Mouse (Mus musculus): ENCODE data around the gene Cnksr3.

Gene Cnksr3

DNA sequence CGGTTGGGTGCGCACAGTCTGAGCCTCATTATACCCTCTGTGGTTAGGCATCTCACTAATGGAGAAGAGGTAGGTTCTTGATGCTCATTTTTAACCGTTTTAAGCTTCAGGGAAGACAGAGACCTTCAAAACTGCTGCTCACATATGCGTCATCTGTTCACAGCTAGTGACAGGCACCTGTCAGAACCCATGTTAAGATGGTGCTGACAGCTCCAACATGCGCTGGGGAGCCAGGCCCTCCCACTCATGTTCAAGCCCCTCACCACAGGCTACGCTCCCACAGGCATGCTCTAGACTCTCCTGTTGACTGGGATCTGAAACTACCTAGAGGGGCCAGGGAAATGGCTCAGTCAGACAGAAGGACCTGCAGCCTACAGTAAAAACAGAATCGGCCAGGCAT, 11.4 kb downstream of the Cnksr3 start:
- in situ Hi-C loops (cut with MboI; ENCODE audit: low pct_unique_long_range_greater_than_20kb in 1 of 2, low sequenced_read_pairs in 2 of 2, unreplicated experiment in 1 of 2), result no loop called here

GRCm38 (mm10) chr10:7198201-7198600, 13.8 kb downstream of the Cnksr3 start:
- in situ Hi-C loops (cut with MboI; ENCODE audit: low pct_unique_long_range_greater_than_20kb in 1 of 2, low sequenced_read_pairs in 2 of 2, unreplicated experiment in 1 of 2), result no loop called here

DNA sequence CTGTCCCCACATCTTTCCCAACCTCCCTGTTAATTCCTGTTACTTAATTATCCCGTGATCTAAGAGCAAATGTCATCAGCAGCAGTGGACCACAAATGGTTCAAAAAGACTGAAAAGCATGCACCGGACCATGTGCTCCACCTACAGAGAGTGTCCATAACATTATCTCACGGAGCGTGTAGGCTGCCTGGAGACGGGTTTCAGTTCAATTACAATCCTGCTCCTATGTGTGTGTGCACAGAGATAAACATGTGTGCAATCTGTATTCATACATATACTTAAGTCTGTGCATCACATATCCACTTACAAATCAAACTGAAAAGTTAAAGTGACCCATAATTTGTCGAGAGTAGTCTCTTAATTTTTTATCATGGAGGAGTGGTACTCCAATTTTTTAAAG, 14.3 kb downstream of the Cnksr3 start:
- in situ Hi-C loops (cut with MboI; ENCODE audit: low pct_unique_long_range_greater_than_20kb in 1 of 2, low sequenced_read_pairs in 2 of 2, unreplicated experiment in 1 of 2), result no loop called here

DNA sequence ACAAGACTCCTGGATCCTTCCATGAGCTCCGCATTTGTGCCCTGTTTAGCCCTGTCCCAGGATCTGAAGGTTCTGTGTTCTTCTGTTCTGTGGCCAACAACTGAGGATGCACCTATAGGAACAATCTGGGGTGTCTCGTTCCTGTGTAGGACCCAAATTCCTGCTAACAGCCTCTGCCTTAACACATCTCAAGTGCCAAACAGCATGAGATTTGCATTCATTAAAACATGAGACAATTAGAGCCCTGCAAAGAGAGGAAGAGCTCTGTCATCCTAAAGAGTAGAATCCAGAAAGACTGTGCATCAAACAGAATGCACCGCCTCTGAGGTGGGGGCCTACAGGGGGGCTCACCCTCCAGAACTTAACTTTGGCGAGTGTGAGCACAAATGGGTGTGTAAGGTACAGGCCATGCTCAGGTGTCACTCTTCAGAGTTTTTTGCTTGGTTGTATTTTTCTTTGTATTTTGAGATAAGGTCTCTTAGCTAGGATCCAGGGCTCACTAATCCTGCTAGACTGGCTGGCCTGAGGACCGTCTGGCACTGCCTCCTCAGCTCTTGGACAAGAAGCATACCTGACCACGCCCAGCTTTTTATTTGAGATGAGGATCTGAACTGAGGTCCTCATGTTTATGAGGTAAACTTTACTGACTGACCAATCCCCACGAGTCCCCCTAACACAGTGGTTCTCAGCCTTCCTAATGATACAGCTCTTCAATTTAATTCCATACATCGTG, 15.2 kb downstream of the Cnksr3 start:
- in situ Hi-C loops (cut with MboI; ENCODE audit: low pct_unique_long_range_greater_than_20kb in 1 of 2, low sequenced_read_pairs in 2 of 2, unreplicated experiment in 1 of 2), result no loop called here

DNA sequence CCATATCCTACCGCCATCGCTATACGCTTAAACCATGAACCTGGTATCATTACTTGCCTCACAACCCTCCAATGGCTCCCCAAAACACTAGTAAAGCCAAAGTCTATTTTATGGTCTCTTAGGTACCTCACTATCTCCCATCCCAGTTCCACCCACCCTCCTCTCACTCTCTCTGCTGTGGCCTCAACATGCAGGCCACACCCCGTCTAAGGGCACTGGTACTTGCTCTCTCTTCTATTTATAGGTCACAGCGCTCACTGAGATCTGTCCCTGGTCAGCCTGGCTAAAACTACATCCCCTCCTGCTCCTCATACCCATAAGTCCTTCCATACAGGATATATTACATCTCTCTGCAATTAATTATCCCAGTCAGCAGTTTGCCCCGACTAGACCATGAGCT, 16.1 kb downstream of the Cnksr3 start:
- in situ Hi-C loops (cut with MboI; ENCODE audit: low pct_unique_long_range_greater_than_20kb in 1 of 2, low sequenced_read_pairs in 2 of 2, unreplicated experiment in 1 of 2), result no loop called here

DNA sequence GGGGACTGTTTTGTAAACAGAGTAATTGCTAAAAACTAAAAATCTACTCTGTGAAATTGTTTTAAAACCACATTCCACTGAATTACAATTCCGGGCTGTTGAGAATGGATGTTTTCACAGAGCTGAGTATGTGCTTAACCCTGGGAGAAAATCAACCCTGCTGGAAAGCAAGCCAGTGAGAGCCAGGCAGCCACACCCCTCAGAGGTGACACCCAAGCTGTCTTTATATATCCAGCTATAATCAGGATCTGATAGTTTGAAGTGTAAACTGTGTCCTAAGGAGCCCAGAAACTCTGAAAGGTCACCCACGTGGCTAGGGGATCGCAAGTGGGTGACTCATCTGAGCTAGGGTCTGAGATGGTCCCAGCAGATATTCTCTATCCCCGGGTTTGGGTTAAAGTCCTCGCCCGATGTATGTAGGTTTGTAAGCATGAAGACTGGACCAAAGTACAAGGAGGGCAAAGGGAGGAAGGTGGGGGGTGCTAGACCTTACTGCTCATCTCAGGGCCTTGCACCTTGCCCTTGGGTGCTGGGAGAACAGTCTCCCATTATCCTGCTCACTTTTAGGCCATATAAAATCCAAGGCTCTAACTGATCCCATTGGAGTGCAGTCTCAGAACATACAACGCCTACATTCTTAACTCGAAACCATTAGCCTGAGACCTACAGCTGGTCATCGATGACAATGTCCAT, 20.2 kb downstream of the Cnksr3 start:
- in situ Hi-C loops (cut with MboI; ENCODE audit: low pct_unique_long_range_greater_than_20kb in 1 of 2, low sequenced_read_pairs in 2 of 2, unreplicated experiment in 1 of 2), result no loop called here

GRCm38 (mm10) chr10:7189194-7189593, 22.8 kb downstream of the Cnksr3 start:
- in situ Hi-C loops (cut with MboI; ENCODE audit: low pct_unique_long_range_greater_than_20kb in 1 of 2, low sequenced_read_pairs in 2 of 2, unreplicated experiment in 1 of 2), result no loop called here

DNA sequence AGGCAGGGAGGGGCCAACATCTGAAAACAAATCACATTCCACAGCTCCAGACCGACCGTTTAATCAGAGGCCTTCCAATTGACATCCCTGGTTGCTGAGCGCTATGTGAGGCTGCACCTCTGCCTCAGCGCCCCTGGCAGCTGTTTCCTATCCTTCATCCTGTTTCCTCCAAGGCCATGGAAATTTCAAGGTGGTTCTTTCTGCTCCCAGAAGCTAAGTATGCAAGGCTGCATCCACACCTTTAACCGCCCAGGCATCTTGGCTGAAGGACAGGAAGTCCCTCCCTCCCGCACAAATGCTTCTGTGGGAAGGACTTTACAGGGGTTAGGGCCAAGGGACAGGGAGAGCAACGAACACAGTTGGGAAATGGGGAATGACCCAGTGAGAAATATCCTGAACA, 24.2 kb downstream of the Cnksr3 start:
- in situ Hi-C loops (cut with MboI; ENCODE audit: low pct_unique_long_range_greater_than_20kb in 1 of 2, low sequenced_read_pairs in 2 of 2, unreplicated experiment in 1 of 2), result no loop called here

DNA sequence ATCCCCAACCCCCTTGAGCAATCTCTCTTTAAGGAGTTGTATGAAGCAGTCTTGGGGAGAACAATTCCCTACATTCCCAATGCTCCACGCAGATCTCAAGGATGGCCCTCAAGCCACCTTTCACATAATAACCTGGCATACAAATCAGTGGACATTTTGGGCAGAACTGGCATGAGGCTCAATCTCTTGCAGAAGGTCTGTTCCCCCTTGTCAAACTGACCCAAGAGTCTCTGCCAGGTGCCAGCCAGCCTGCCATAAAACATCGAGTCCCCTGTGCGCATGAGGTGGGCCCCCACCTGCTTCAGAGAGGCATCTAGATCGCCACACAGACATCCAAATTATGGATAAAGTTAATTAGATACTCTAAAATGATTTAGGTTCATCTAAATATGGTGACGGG, 25.0 kb downstream of the Cnksr3 start:
- in situ Hi-C loops (cut with MboI; ENCODE audit: low pct_unique_long_range_greater_than_20kb in 1 of 2, low sequenced_read_pairs in 2 of 2, unreplicated experiment in 1 of 2), result no loop called here

GRCm38 (mm10) chr10:7186018-7186417, 26.0 kb downstream of the Cnksr3 start:
- in situ Hi-C loops (cut with MboI; ENCODE audit: low pct_unique_long_range_greater_than_20kb in 1 of 2, low sequenced_read_pairs in 2 of 2, unreplicated experiment in 1 of 2), result no loop called here

DNA sequence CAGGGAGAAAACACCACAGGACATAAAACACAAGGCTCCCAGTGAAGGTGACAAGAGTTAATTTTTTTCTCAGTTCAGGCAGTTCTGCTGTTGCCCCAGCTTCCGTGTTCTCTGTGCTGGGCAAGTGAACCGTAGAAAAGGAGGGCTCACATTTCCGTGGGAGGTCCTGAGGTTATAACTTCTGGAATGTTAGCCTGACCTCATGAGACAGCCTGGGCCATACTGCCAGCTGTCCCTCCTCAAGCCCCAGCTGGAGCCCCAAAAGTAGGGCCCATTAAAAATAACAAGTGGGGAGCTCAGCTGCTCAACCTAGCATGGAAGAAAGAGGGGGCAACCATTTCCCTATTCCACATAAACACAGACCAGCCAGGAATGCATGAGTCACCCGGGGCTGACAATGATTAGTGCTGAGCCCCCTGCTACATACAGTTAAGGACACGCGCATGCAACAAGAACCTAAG, 28.8 kb downstream of the Cnksr3 start:
- in situ Hi-C loops (cut with MboI; ENCODE audit: low pct_unique_long_range_greater_than_20kb in 1 of 2, low sequenced_read_pairs in 2 of 2, unreplicated experiment in 1 of 2), result no loop called here

DNA sequence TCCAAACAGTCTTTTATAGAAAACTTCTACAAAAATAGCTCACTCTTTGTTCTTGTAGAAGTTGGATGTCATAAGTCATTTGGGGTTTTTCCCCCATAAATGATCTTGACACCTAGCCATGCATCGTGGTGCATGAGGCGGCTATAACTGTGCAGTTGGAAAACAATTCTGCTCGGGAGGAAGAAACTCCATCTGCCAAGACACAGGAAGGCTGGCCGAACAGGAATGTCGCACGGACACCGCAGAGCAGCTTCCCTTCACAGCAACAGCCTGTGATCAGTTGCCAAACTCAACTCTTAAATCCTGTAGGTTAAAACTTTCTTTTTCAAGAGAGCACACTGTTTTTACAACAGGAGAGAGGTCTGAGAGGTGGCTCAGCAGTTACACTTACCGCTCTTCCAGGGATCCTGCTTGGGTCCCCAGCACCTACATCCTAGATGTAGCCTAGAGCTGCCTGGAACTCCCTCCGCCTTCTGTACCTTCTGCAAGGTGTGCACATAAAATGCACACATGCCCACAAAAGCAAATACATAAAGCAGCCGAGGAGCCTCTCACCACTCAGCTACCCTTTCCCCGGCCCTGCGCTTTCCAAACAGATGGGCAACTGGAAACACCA, 29.4 kb downstream of the Cnksr3 start:
- in situ Hi-C loops (cut with MboI; ENCODE audit: low pct_unique_long_range_greater_than_20kb in 1 of 2, low sequenced_read_pairs in 2 of 2, unreplicated experiment in 1 of 2), result no loop called here

DNA sequence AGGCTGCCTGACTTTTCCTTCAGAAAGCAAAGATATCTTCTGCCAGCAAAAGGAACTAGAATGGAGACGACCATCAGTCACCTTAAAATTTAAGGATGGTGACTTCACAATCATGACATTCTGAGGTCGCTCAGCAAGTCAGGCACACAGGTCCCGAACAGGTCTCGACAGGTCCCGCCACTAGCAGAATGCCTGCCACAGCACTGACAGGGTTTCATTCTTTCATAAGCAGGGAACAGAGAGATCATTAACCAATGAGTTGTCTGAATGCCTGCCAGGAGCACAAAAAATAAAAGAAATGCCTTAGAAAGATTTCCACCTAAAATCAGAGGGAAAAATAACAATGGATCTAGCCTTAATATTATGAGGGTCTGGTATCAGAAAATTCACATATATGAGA, 31.7 kb downstream of the Cnksr3 start:
- in situ Hi-C loops (cut with MboI; ENCODE audit: low pct_unique_long_range_greater_than_20kb in 1 of 2, low sequenced_read_pairs in 2 of 2, unreplicated experiment in 1 of 2), result no loop called here

DNA sequence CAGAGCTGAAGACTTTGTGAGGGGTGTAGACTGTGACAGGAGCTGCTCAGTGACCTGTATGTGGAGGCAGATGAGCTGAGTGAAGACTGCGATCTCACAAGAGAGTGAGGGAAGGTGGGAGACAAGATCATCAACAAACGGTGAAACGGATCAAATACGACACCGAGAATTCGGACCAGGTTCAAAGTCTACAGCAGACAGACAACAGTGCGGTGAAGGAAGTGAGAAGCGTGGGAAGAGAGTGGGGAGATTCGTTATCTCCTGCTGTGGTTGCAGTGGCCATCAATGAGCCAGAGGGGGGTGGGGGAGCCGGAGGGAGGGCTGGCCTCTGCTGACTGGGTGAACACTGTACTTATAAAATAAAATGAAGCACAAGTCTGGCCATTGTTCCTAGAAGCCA, 33.5 kb downstream of the Cnksr3 start:
- in situ Hi-C loops (cut with MboI; ENCODE audit: low pct_unique_long_range_greater_than_20kb in 1 of 2, low sequenced_read_pairs in 2 of 2, unreplicated experiment in 1 of 2), result no loop called here

GRCm38 (mm10) chr10:7176205-7176910, 35.7 kb downstream of the Cnksr3 start:
- in situ Hi-C loops (cut with MboI; ENCODE audit: low pct_unique_long_range_greater_than_20kb in 1 of 2, low sequenced_read_pairs in 2 of 2, unreplicated experiment in 1 of 2), result no loop called here

GRCm38 (mm10) chr10:7174480-7174879, 37.6 kb downstream of the Cnksr3 start:
- in situ Hi-C loops (cut with MboI; ENCODE audit: low pct_unique_long_range_greater_than_20kb in 1 of 2, low sequenced_read_pairs in 2 of 2, unreplicated experiment in 1 of 2), result no loop called here

GRCm38 (mm10) chr10:7173098-7173497, 38.9 kb downstream of the Cnksr3 start:
- in situ Hi-C loops (cut with MboI; ENCODE audit: low pct_unique_long_range_greater_than_20kb in 1 of 2, low sequenced_read_pairs in 2 of 2, unreplicated experiment in 1 of 2), result no loop called here

- in situ Hi-C loops (cut with MboI; ENCODE audit: low pct_unique_long_range_greater_than_20kb in 1 of 2, low sequenced_read_pairs in 2 of 2, unreplicated experiment in 1 of 2), result no loop called here
These were observed 41.6 kb downstream of the Cnksr3 start for GRCm38 (mm10) chr10:7170434-7170833.

- in situ Hi-C loops (cut with MboI; ENCODE audit: low pct_unique_long_range_greater_than_20kb in 1 of 2, low sequenced_read_pairs in 2 of 2, unreplicated experiment in 1 of 2), result no loop called here
These were observed 49.0 kb downstream of the Cnksr3 start for GRCm38 (mm10) chr10:7163031-7163430.
